Mouse (Mus musculus) heart, adult 2 months (tissue): Measurements from ENCODE around the gene Ep300. TPM values are rescaled to one million over a fixed set of nuclear protein-coding genes. Genes with fewer than 3 reads are reported as not detected.
A peak's percentile ranks its signal among the peaks of the same experiment; 100 is the strongest.

Experiments used
- DNase-seq, 2 experiments: peaks; one replicate each; pipeline ENCODE4 v3.0.0; 2021
- H3K27ac ChIP-seq: fragments of 200-600 bp; 2 replicates; pipeline ENCODE4 v1.8.1; 2022
- H3K27me3 ChIP-seq: fragments of 200-500 bp; 2 replicates; pipeline ENCODE4 v1.6.1; 2012; ENCODE audit warnings: mild to moderate bottlenecking, low read length, inconsistent platforms, mixed read lengths; ENCODE audit not compliant: control insufficient read depth, insufficient read depth
- H3K36me3 ChIP-seq: fragments of 200-500 bp; 2 replicates; pipeline ENCODE4 v1.6.1; 2012; ENCODE audit warnings: low read length, inconsistent platforms; ENCODE audit not compliant: control insufficient read depth, insufficient read depth
- H3K4me1 ChIP-seq: fragments of 200-500 bp; 2 replicates; pipeline ENCODE4 v1.6.1; 2011; ENCODE audit warnings: low read length; ENCODE audit not compliant: control insufficient read depth, insufficient read depth
- H3K4me3 ChIP-seq: fragments of 200-600 bp; 2 replicates; pipeline ENCODE4 v1.8.1; 2022
- H3K79me2 ChIP-seq: fragments of 200-500 bp; replicated peaks from 2 replicates; pipeline ENCODE4 v1.6.1; 2012; ENCODE audit warnings: mild to moderate bottlenecking, inconsistent platforms, low read length, moderate library complexity, mixed read lengths; ENCODE audit not compliant: control insufficient read depth, insufficient read depth
- H3K9ac ChIP-seq: fragments of 200-500 bp; 2 replicates; pipeline ENCODE4 v1.6.1; 2012; ENCODE audit warnings: low read depth, mild to moderate bottlenecking, control low read depth, inconsistent platforms, low read length, mixed read lengths
- CTCF ChIP-seq: fragments of 200-600 bp; IDR thresholded peaks from 2 replicates; pipeline ENCODE4 v1.8.1; 2022; ENCODE audit warnings: antibody characterized with exemption, mild to moderate bottlenecking, moderate library complexity
- EP300 ChIP-seq: fragments of 200-500 bp; IDR thresholded peaks from 2 replicates; pipeline ENCODE4 v1.6.1; 2011; ENCODE audit warnings: low read depth, low read length, control low read depth; ENCODE audit not compliant: insufficient read depth
- POLR2A ChIP-seq: fragments of 200-500 bp; IDR thresholded peaks from 2 replicates; pipeline ENCODE4 v1.6.1; 2011; ENCODE audit warnings: mild to moderate bottlenecking, low read depth, low read length, control low read depth; ENCODE audit not compliant: insufficient read depth
- WGBS: fragments of 180-500 bp; shearing (Covaris S2); methylation state at CpG from one replicate; pipeline ENCODE4 v1.1.7; 2018; 5-methylcytosine and 5-hydroxymethylcytosine counted together
- intact Hi-C: fragments of 180-260 bp; cut with DNase I; formaldehyde crosslinking; loops from one replicate; pipeline ENCODE4 v1.15.1; 2025
- polyA plus RNA-seq: library from polyadenylated mRNA; depleted of rRNA; stranded (reverse); fragments of >200 nt; gene quantifications from 2 replicates; pipeline ENCODE4 v1.2.3, GENCODE M21; 2012
- total RNA-seq, 2 experiments: library from RNA; stranded (reverse); gene quantifications; 2 replicates each; pipeline ENCODE4 v1.2.3; 2021

Gene Ep300
- total and polyA plus RNA-seq, 3 experiments, result 14.7 to 49.0 (median 37.7) TPM

DNA sequence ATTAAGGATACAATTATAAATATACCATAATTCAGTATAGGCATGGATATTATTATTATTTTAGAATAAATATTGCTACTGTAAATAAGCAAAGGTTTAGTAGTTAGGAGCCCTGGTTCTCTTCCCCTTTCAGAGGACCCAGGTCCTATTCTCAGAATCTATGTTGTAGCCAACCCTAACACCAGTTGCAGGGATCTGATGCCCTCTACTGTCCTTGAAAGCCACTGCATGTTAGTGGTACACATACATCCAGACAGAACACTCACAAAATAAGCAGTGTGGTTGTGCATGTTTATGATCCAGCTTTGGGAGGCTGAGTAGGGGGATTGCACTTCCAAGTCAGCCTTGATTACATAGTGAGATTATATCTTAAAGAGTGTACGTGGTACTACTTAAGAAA lies 21.5 kb downstream of the Ep300 start:
- no peak overlapping the region for H3K27ac ChIP-seq
- 57% methylated on average over 1 of the region's 1 CpGs for WGBS
- peaks cover 11% of the 10 kb centered on the region for H3K79me2 ChIP-seq
- peaks cover 30% of the 10 kb centered on the region for H3K36me3 ChIP-seq
- no peak overlapping the region for H3K4me3 ChIP-seq
- H3K9ac ChIP-seq, result no peak overlapping the region
- no peaks in the 10 kb centered on the region for H3K27me3 ChIP-seq
- H3K4me1 ChIP-seq, result peaks cover 2% of the 10 kb centered on the region
- TF ChIP-seq EP300 (no peak), CTCF (peak; percentile 75), POLR2A (no peak)
- intact Hi-C loops, result loop anchor here (1.0 to 2.0 kb wide), 2 partner anchors 19 to 158 kb away; no protein-coding TSS in a partner anchor
- no peak for DNase-seq

DNA sequence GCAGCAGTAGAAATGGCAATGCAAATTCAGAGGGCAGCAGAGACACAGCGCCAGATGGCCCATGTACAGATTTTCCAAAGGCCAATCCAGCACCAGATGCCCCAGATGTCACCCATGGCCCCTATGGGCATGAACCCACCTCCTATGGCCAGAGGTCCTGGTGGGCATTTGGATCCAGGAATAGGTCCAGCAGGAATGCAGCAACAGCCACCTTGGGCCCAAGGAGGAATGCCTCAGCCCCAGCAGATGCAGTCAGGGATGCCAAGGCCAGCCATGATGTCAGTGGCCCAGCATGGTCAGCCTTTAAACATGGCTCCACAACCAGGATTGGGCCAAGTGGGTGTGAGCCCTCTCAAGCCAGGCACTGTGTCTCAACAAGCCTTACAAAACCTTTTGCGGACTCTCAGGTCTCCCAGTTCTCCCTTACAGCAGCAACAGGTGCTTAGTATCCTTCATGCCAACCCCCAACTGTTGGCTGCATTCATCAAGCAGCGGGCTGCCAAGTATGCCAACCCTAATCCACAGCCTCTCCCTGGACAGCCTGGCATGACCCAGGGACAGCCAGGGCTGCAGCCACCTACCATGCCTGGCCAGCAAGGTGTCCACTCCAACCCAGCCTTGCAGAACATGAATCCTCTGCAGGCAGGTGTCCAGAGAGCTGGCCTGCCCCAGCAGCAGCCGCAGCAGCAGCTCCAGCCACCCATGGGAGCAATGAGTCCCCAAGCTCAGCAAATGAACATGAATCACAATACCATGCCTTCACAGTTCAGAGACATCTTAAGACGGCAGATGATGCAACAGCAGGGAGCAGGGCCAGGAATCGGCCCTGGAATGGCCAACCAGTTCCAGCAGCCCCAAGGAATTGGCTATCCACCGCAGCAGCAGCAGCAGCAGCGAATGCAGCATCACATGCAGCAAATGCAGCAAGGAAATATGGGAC lies 64.6 kb downstream of the Ep300 start:
- no peak for TF ChIP-seq POLR2A
- TF ChIP-seq CTCF, result no peak
- no peak for TF ChIP-seq EP300
- peak; percentile 40 to 57 for DNase-seq
- WGBS, result 82% methylated on average over 8 of the region's 8 CpGs
- Histone ChIP-seq H3K4me3 (no peak overlapping the region), H3K9ac (no peak overlapping the region), H3K36me3 (no peaks in the 10 kb centered on the region; the same call in 1 of the 2 replicates), H3K27me3 (no peaks in the 10 kb centered on the region), H3K79me2 (no peaks in the 10 kb centered on the region), H3K27ac (no peak overlapping the region), H3K4me1 (no peaks in the 10 kb centered on the region)
- intact Hi-C loops, result no loop called here

DNA sequence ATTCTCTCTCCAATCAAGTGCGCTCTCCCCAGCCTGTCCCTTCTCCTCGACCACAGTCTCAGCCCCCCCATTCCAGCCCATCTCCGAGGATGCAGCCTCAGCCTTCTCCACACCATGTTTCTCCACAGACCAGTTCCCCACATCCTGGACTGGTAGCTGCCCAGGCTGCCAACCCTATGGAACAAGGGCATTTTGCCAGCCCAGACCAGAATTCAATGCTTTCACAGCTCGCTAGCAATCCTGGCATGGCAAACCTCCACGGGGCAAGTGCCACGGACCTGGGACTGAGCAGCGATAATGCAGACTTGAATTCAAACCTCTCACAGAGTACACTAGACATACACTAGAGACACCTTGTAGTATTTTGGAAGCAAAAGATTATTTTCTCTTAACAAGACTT lies 65.5 kb downstream of the Ep300 start:
- Histone ChIP-seq H3K79me2 (no peaks in the 10 kb centered on the region), H3K9ac (no peak overlapping the region), H3K4me3 (no peak overlapping the region), H3K36me3 (no peaks in the 10 kb centered on the region; the same call in 1 of the 2 replicates), H3K27ac (no peak overlapping the region), H3K27me3 (no peaks in the 10 kb centered on the region), H3K4me1 (no peaks in the 10 kb centered on the region)
- WGBS, result 74% methylated on average over 7 of the region's 7 CpGs
- TF ChIP-seq POLR2A (no peak), EP300 (no peak), CTCF (no peak)
- intact Hi-C loops, result no loop called here
- DNase-seq, result no peak

- Histone ChIP-seq H3K27me3 (no peaks in the 10 kb centered on the region), H3K36me3 (no peaks in the 10 kb centered on the region), H3K4me3 (no peak overlapping the region), H3K27ac (no peak overlapping the region), H3K4me1 (peaks cover 3% of the 10 kb centered on the region; the same call in 1 of the 2 replicates), H3K79me2 (no peaks in the 10 kb centered on the region), H3K9ac (no peak overlapping the region)
- no peak for DNase-seq
- TF ChIP-seq CTCF (no peak), EP300 (no peak), POLR2A (no peak)
- intact Hi-C loops, result loop anchor here (5.0 kb wide), 1 partner anchor 194 kb away; the partner anchor contains the start of gene Rbx1
- WGBS, result 71% methylated on average over 2 of the region's 2 CpGs
Measured at GRCm38 (mm10) chr15:81661701-81662100, 76.5 kb downstream of the Ep300 start.

- H3K36me3 ChIP-seq, result no peaks in the 10 kb centered on the region
- peaks cover 3% of the 10 kb centered on the region; the same call in 1 of the 2 replicates for H3K4me1 ChIP-seq
- no peak for TF ChIP-seq EP300
- no peak for TF ChIP-seq POLR2A
- TF ChIP-seq CTCF, result no peak
- peak overlapping the region; percentile 83 for H3K4me3 ChIP-seq
- H3K27ac ChIP-seq, result no peak overlapping the region
- no peaks in the 10 kb centered on the region for H3K79me2 ChIP-seq
- 59% methylated on average over 10 of the region's 10 CpGs for WGBS
- no peak overlapping the region for H3K9ac ChIP-seq
- no peaks in the 10 kb centered on the region for H3K27me3 ChIP-seq
- intact Hi-C loops, result loop anchor here (5.0 kb wide), 1 partner anchor 196 kb away; the partner anchor contains the start of gene Rbx1
- no peak for DNase-seq
Measured at GRCm38 (mm10) chr15:81663281-81663680, 78.1 kb downstream of the Ep300 start.
